Comparison of ENCODE assay signal across 8 mouse cellular contexts in genomic region chr17:83353011-83353410, GRCm38 (mm10). TPM values are rescaled to one million over a fixed set of nuclear protein-coding genes. Genes with fewer than 3 reads are reported as not detected.
DNase-seq lines count a peak whose midpoint lies in the region; ATAC-seq lines count a peak whose summit lies in the region.

No protein-coding gene starts in this region.

- peaks cover 27% of the 10 kb centered on the region for H3K4me1 ChIP-seq in heart, embryonic 15.5 days (replicated peaks)
- H3K4me1 ChIP-seq in hindbrain, embryonic 14.5 days (replicated peaks; ENCODE audit: control insufficient read depth, insufficient read depth, low read length) = peaks cover 22% of the 10 kb centered on the region
- peaks cover 26% of the 10 kb centered on the region for H3K4me1 ChIP-seq in midbrain, embryonic 13.5 days (replicated peaks)

- H3K4me3 ChIP-seq in heart, embryonic 15.5 days = peak overlapping the region; percentile 90
- peak overlapping the region; percentile 90 for H3K4me3 ChIP-seq in hindbrain, embryonic 14.5 days (replicated peaks; ENCODE audit: low read length)
- H3K4me3 ChIP-seq in midbrain, embryonic 13.5 days (replicated peaks) = peak overlapping the region; percentile 84

- no peaks in the 10 kb centered on the region for H3K27me3 ChIP-seq in heart, embryonic 15.5 days
- no peaks in the 10 kb centered on the region for H3K27me3 ChIP-seq in hindbrain, embryonic 14.5 days (ENCODE audit: control insufficient read depth, insufficient read depth, low read length)
- no peaks in the 10 kb centered on the region for H3K27me3 ChIP-seq in midbrain, embryonic 13.5 days

- 28% methylated on average over 5 of the region's 5 CpGs for WGBS in heart, embryonic 15.5 days
- 19% methylated on average over 5 of the region's 5 CpGs for WGBS in hindbrain, embryonic 14.5 days
- WGBS in midbrain, embryonic 13.5 days = 15% methylated on average over 5 of the region's 5 CpGs

- ATAC-seq in heart, embryonic 15.5 days (replicated peaks; ENCODE audit: insufficient number of reproducible peaks, insufficient read depth, low FRiP score, low read depth) = no peak
- no peak for ATAC-seq in hindbrain, embryonic 14.5 days (ENCODE audit: low FRiP score)
- no peak for ATAC-seq in midbrain, embryonic 13.5 days

- DNase-seq in heart, adult 9 months (ENCODE audit: low spot score in 2 of 2) = no peak
- peak; percentile 29 for DNase-seq in MEL-GATA-1-ER (ENCODE audit: extremely low read depth, low read depth)
- DNase-seq in hindbrain, embryonic 14.5 days (ENCODE audit: low spot score) = no peak
- DNase-seq in retina, postnatal 1 day = no peak
- no peak for DNase-seq in spleen, adult 18-20 months
- no peak for DNase-seq in layer of hippocampus, adult 9-11 months

- no peaks in the 10 kb centered on the region for H3K36me3 ChIP-seq in heart, embryonic 15.5 days
- no peaks in the 10 kb centered on the region for H3K36me3 ChIP-seq in hindbrain, embryonic 14.5 days (replicated peaks; ENCODE audit: control insufficient read depth, insufficient read depth)
- no peaks in the 10 kb centered on the region for H3K36me3 ChIP-seq in midbrain, embryonic 13.5 days

- H3K9me3 ChIP-seq in heart, embryonic 15.5 days (replicated peaks) = no peaks in the 10 kb centered on the region
- H3K9me3 ChIP-seq in hindbrain, embryonic 14.5 days (ENCODE audit: control insufficient read depth, low read length) = no peaks in the 10 kb centered on the region
- H3K9me3 ChIP-seq in midbrain, embryonic 13.5 days = no peaks in the 10 kb centered on the region

- H3K4me2 ChIP-seq in heart, embryonic 15.5 days = peak overlapping the region; percentile 81
- H3K4me2 ChIP-seq in hindbrain, embryonic 14.5 days (replicated peaks) = peak overlapping the region; percentile 70
- peak overlapping the region; percentile 79 for H3K4me2 ChIP-seq in midbrain, embryonic 13.5 days (replicated peaks)

- no peak overlapping the region for H3K27ac ChIP-seq in heart, embryonic 15.5 days
- no peak overlapping the region for H3K27ac ChIP-seq in hindbrain, embryonic 14.5 days
- H3K27ac ChIP-seq in midbrain, embryonic 13.5 days = no peak overlapping the region

- H3K9ac ChIP-seq in heart, embryonic 15.5 days = peak overlapping the region; percentile 36; the same call in 1 of the 2 replicates
- no peak overlapping the region for H3K9ac ChIP-seq in hindbrain, embryonic 14.5 days
- 0 out of 2 replicates have a peak overlapping the region, but pooled peaks have one; percentile 10 for H3K9ac ChIP-seq in midbrain, embryonic 13.5 days (replicated peaks)

RNA-seq across cellular contexts. Expression of gene Eml4, which starts 2.3 kb away (rescaled TPM):
- 11.0 and 16.3 TPM in 2 replicates for polyA plus RNA-seq in heart, embryonic 15.5 days (2015; fragmentation: Nextera tagmentation; extraction: Ambion mirVana)
- polyA plus RNA-seq in hindbrain, embryonic 14.5 days (2014; fragmentation: Nextera tagmentation; extraction: Ambion mirVana) = 37.2 and 41.0 TPM in 2 replicates
- polyA plus RNA-seq in midbrain, embryonic 13.5 days (2015; fragmentation: Nextera tagmentation; extraction: Ambion mirVana) = 29.2 and 35.1 TPM in 2 replicates
